Mouse (Mus musculus) neutrophil, adult 83 days (primary cell): ENCODE data around the gene Dcxr. TPM values are rescaled to one million over a fixed set of nuclear protein-coding genes. Genes with fewer than 3 reads are reported as not detected.

Experiments
- total RNA-seq, 2 experiments: library from RNA; stranded (reverse); gene quantifications; one replicate each; pipeline ENCODE4 v1.2.4; 2023

Gene Dcxr
- total RNA-seq = 1 to 10 TPM; 8.3 to 8.5 TPM

GRCm38 (mm10) chr11:120727169-120727527, at the start of gene Dcxr:
Gene Dcxr, minus strand, starts transcription at chr11:120727281.

GRCm38 (mm10) chr11:120762672-120763041, 35.6 kb upstream of the Dcxr start, which contains the start of gene Hmga1b:
Gene Hmga1b, plus strand, starts transcription at chr11:120762794.

GRCm38 (mm10) chr11:120731858-120732680, 5.0 kb upstream of the Dcxr start, which contains the start of gene Cbr2:
Gene Cbr2, minus strand, starts transcription at chr11:120732114.

GRCm38 (mm10) chr11:120721124-120722066, 5.7 kb downstream of the Dcxr start, which contains the start of gene Rac3:
Gene Rac3, plus strand, starts transcription at chr11:120721470.

GRCm38 (mm10) chr11:120713580-120714518, 13.2 kb downstream of the Dcxr start, which contains the start of the genes Cenpx and Lrrc45:
Gene Cenpx, minus strand, starts transcription at chr11:120713738.
Gene Lrrc45, plus strand, starts transcription at chr11:120713925.

Other genes with a start within 250 kb of the Dcxr start
- 10 to 100 TPM; 18.3 to 23.1 TPM for gene Mrpl12, start 242.7 kb downstream of the Dcxr start, total RNA-seq
- 10 to 100 TPM; 16.4 to 19.3 TPM for gene Slc25a10, start 235.4 kb downstream of the Dcxr start, total RNA-seq
- not detected for gene Gcgr, start 196.6 kb downstream of the Dcxr start, total RNA-seq
- gene Mcrip1, start 177.6 kb downstream of the Dcxr start, total RNA-seq = 10 to 100 TPM; 34.2 to 37.3 TPM
- gene Ppp1r27, start 176.1 kb downstream of the Dcxr start, total RNA-seq = under 1 TPM in 1 of 2 experiments, not detected in 1; 0.75 TPM
- gene P4hb, start 154.0 kb downstream of the Dcxr start, total RNA-seq = 100 to 1,000 TPM; 266 to 274 TPM
- 100 to 1,000 TPM; 361 to 393 TPM for gene Arhgdia, start 145.7 kb downstream of the Dcxr start, total RNA-seq
- gene Alyref, start 128.9 kb downstream of the Dcxr start, total RNA-seq = 100 to 1,000 TPM; 143 to 147 TPM
- 10 to 100 TPM; 49.3 to 52.8 TPM for gene Anapc11, start 128.9 kb downstream of the Dcxr start, total RNA-seq
- gene Npb, start 118.8 kb downstream of the Dcxr start, total RNA-seq = 1 to 10 TPM; 1.2 to 1.5 TPM
- gene Pcyt2, start 109.3 kb downstream of the Dcxr start, total RNA-seq = 10 to 100 TPM; 37.2 to 38.3 TPM
- gene Sirt7, start 102.0 kb downstream of the Dcxr start, total RNA-seq = 100 to 1,000 TPM; 119 to 120 TPM
- gene Mafg, start 93.7 kb downstream of the Dcxr start, total RNA-seq = 100 to 1,000 TPM; 107 to 135 TPM
- 1 to 10 TPM; 1.1 to 1.2 TPM for gene Pycr1, start 83.5 kb downstream of the Dcxr start, total RNA-seq
- not detected for gene Myadml2, start 79.1 kb downstream of the Dcxr start, total RNA-seq
- under 1 TPM in 1 of 2 experiments, not detected in 1; 0.39 TPM for gene Notum, start 66.1 kb downstream of the Dcxr start, total RNA-seq
- gene Aspscr1, start 54.3 kb downstream of the Dcxr start, total RNA-seq = 10 to 100 TPM; 85.4 to 88.2 TPM
- gene Cenpx, start 13.5 kb downstream of the Dcxr start, total RNA-seq = 10 to 100 TPM; 33.5 to 39.0 TPM
- gene Lrrc45, start 13.4 kb downstream of the Dcxr start, total RNA-seq = 10 to 100 TPM; 12.8 to 17.1 TPM
- gene Rac3, start 5.8 kb downstream of the Dcxr start, total RNA-seq = under 1 TPM in 1 of 2 experiments, not detected in 1; 0.33 TPM
- gene Cbr2, start 4.8 kb upstream of the Dcxr start, total RNA-seq = 1 to 10 TPM; 7.3 to 9.0 TPM
- gene Hmga1b, start 35.5 kb upstream of the Dcxr start, total RNA-seq = 10 to 100 TPM; 40.0 to 43.8 TPM
- 10 to 100 TPM; 14.0 to 15.3 TPM for gene Rfng, start 56.9 kb upstream of the Dcxr start, total RNA-seq
- gene Gps1, start 57.0 kb upstream of the Dcxr start, total RNA-seq = 10 to 100 TPM; 38.0 to 39.9 TPM
- gene Dus1l, start 69.1 kb upstream of the Dcxr start, total RNA-seq = 10 to 100 TPM; 31.0 to 32.0 TPM
- gene Fasn, start 97.3 kb upstream of the Dcxr start, total RNA-seq = 10 to 100 TPM; 28.3 to 29.7 TPM
- 1 to 10 TPM; 4.2 to 4.5 TPM for gene Ccdc57, start 205.6 kb upstream of the Dcxr start, total RNA-seq
- 100 to 1,000 TPM; 484 to 693 TPM for gene Slc16a3, start 221.2 kb upstream of the Dcxr start, total RNA-seq